Mouse (Mus musculus) heart, adult 2 months (tissue): ENCODE results near the gene Aagab. TPM values are rescaled to one million over a fixed set of nuclear protein-coding genes. Genes with fewer than 3 reads are reported as not detected.

Experiments
- DNase-seq, 2 experiments: peaks; one replicate each; pipeline ENCODE4 v3.0.0; 2021
- H3K27ac ChIP-seq: fragments of 200-600 bp; 2 replicates; pipeline ENCODE4 v1.8.1; 2022
- H3K27me3 ChIP-seq: fragments of 200-500 bp; 2 replicates; pipeline ENCODE4 v1.6.1; 2012; ENCODE audit warnings: mild to moderate bottlenecking, low read length, inconsistent platforms, mixed read lengths; ENCODE audit not compliant: control insufficient read depth, insufficient read depth
- H3K36me3 ChIP-seq: fragments of 200-500 bp; 2 replicates; pipeline ENCODE4 v1.6.1; 2012; ENCODE audit warnings: low read length, inconsistent platforms; ENCODE audit not compliant: control insufficient read depth, insufficient read depth
- H3K4me1 ChIP-seq: fragments of 200-500 bp; 2 replicates; pipeline ENCODE4 v1.6.1; 2011; ENCODE audit warnings: low read length; ENCODE audit not compliant: control insufficient read depth, insufficient read depth
- H3K4me3 ChIP-seq: fragments of 200-600 bp; 2 replicates; pipeline ENCODE4 v1.8.1; 2022
- H3K79me2 ChIP-seq: fragments of 200-500 bp; replicated peaks from 2 replicates; pipeline ENCODE4 v1.6.1; 2012; ENCODE audit warnings: mild to moderate bottlenecking, inconsistent platforms, low read length, moderate library complexity, mixed read lengths; ENCODE audit not compliant: control insufficient read depth, insufficient read depth
- H3K9ac ChIP-seq: fragments of 200-500 bp; 2 replicates; pipeline ENCODE4 v1.6.1; 2012; ENCODE audit warnings: low read depth, mild to moderate bottlenecking, control low read depth, inconsistent platforms, low read length, mixed read lengths
- CTCF ChIP-seq: fragments of 200-600 bp; IDR thresholded peaks from 2 replicates; pipeline ENCODE4 v1.8.1; 2022; ENCODE audit warnings: antibody characterized with exemption, mild to moderate bottlenecking, moderate library complexity
- EP300 ChIP-seq: fragments of 200-500 bp; IDR thresholded peaks from 2 replicates; pipeline ENCODE4 v1.6.1; 2011; ENCODE audit warnings: low read depth, low read length, control low read depth; ENCODE audit not compliant: insufficient read depth
- POLR2A ChIP-seq: fragments of 200-500 bp; IDR thresholded peaks from 2 replicates; pipeline ENCODE4 v1.6.1; 2011; ENCODE audit warnings: mild to moderate bottlenecking, low read depth, low read length, control low read depth; ENCODE audit not compliant: insufficient read depth
- WGBS: fragments of 180-500 bp; shearing (Covaris S2); methylation state at CpG from one replicate; pipeline ENCODE4 v1.1.7; 2018; 5-methylcytosine and 5-hydroxymethylcytosine counted together
- intact Hi-C: fragments of 180-260 bp; cut with DNase I; formaldehyde crosslinking; loops from one replicate; pipeline ENCODE4 v1.15.1; 2025
- polyA plus RNA-seq: library from polyadenylated mRNA; depleted of rRNA; stranded (reverse); fragments of >200 nt; gene quantifications from 2 replicates; pipeline ENCODE4 v1.2.3, GENCODE M21; 2012
- total RNA-seq, 2 experiments: library from RNA; stranded (reverse); gene quantifications; 2 replicates each; pipeline ENCODE4 v1.2.3; 2021

The Aagab gene
- total and polyA plus RNA-seq, 3 experiments: 6.8 to 19.2 (median 17.0) TPM

DNA sequence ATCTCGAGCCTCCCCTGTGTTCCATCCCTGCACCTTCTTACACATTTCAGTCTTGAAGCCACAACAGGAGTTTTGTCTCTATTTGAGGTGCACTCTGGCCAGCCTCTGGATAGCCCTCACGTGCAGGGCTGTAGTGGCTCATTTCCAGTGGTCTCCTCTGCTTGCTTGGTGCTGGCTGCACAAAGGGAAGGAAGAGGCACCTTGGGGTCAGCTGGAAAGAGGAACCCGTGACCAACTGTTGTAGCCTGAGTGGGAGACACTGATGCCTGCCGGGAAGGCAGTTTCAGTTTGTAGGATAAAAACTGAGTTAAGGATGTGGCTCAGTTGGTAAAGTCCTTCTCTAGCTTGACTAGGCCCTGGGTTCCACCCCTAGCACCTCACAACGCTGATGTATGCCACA, 9.5 kb downstream of the Aagab start:
- no peak overlapping the region for H3K27ac ChIP-seq
- no peaks in the 10 kb centered on the region for H3K36me3 ChIP-seq
- WGBS: 44% methylated on average over 5 of the region's 5 CpGs
- intact Hi-C loops: loop anchor here (5.0 kb wide), 1 partner anchor 475 kb away; no protein-coding TSS in a partner anchor
- H3K4me3 ChIP-seq: no peak overlapping the region
- DNase-seq: peak in 1 of 2 experiments; percentile 26
- peaks cover 5% of the 10 kb centered on the region for H3K79me2 ChIP-seq
- no peak overlapping the region for H3K9ac ChIP-seq
- H3K27me3 ChIP-seq: no peaks in the 10 kb centered on the region
- TF ChIP-seq CTCF (no peak), POLR2A (no peak), EP300 (no peak)
- peaks cover 8% of the 10 kb centered on the region for H3K4me1 ChIP-seq

DNA sequence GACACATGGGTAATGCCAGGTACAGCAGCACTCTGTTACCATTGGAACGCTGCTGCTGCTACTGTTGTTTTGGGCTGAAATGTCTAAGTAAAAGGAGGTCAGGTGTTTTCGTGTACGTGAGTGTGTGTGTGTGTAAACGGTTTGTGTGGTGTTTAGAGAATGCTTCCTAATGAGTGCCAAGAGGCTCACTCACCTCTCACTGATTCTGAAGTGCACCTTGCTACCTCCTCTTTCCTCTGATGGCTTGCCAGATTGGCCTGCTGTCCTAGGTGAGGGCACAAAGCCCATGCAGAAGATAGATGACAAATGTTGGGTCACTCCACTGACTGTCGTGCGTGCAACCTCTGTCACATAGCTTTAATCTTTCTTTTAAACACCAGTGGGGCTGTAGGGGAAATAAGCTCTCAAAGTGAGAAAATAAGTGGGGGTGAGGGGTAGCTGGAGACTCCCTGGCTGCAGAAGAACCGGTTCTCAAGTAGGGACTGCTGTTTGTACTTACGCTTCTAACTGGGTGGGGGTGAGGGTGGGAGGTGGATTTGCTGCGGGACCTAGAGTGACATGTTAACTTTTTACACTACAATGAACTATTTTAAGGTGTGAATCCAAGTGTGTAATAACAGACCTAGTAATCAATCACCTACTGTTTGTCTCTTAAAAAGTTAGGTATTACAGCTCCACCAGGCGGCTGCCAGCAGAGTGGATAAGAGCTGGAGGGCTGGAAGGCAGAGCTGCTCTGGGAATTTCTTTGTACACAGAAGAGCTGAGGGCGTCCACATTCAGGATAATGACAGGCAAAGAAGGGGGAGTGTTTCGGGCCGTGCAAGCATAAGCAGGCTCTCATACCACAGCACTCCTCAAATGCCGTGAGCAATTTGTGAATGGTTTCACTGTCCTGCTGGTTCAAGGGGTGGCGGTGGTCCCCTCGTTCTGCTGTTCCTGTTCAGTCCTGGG, 10.4 kb downstream of the Aagab start:
- peak in 1 of 2 experiments; percentile 12 for DNase-seq
- H3K4me3 ChIP-seq: no peak overlapping the region
- peaks cover 5% of the 10 kb centered on the region for H3K79me2 ChIP-seq
- no peaks in the 10 kb centered on the region for H3K36me3 ChIP-seq
- no peak overlapping the region for H3K9ac ChIP-seq
- TF ChIP-seq CTCF (peak; percentile 52), POLR2A (no peak), EP300 (no peak)
- no peaks in the 10 kb centered on the region for H3K27me3 ChIP-seq
- intact Hi-C loops: loop anchor here (5.0 kb wide), 1 partner anchor 476 kb away; no protein-coding TSS in a partner anchor
- 67% methylated on average over 16 of the region's 16 CpGs for WGBS
- no peak overlapping the region for H3K27ac ChIP-seq
- peaks cover 8% of the 10 kb centered on the region for H3K4me1 ChIP-seq

DNA sequence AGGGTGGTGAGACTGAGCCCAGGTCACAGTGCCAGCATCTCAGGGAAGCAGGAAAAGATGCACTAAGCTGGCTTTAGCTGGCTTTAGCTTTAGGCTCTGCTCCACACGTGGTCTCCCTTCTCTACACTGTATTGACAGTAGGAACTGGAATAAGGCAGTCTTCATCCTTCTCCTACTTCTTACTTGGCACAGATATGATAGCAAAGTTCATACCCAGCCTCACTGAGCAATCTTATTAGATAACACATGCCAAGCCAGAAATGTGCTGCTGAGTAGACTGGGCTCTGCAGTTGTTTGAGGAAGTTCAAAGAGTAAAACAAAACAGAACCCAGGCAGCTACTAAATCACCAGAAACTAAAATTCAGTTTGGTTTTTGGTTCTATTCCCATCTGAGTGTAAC, 11.1 kb downstream of the Aagab start:
- Histone ChIP-seq H3K4me3 (no peak overlapping the region), H3K27ac (no peak overlapping the region), H3K9ac (no peak overlapping the region), H3K27me3 (no peaks in the 10 kb centered on the region), H3K79me2 (peaks cover 5% of the 10 kb centered on the region), H3K4me1 (peaks cover 8% of the 10 kb centered on the region), H3K36me3 (no peaks in the 10 kb centered on the region)
- WGBS: 28% methylated on average over 1 of the region's 1 CpGs
- no peak for DNase-seq
- intact Hi-C loops: loop anchor here (5.0 kb wide), 1 partner anchor 476 kb away; no protein-coding TSS in a partner anchor
- TF ChIP-seq CTCF: no peak

DNA sequence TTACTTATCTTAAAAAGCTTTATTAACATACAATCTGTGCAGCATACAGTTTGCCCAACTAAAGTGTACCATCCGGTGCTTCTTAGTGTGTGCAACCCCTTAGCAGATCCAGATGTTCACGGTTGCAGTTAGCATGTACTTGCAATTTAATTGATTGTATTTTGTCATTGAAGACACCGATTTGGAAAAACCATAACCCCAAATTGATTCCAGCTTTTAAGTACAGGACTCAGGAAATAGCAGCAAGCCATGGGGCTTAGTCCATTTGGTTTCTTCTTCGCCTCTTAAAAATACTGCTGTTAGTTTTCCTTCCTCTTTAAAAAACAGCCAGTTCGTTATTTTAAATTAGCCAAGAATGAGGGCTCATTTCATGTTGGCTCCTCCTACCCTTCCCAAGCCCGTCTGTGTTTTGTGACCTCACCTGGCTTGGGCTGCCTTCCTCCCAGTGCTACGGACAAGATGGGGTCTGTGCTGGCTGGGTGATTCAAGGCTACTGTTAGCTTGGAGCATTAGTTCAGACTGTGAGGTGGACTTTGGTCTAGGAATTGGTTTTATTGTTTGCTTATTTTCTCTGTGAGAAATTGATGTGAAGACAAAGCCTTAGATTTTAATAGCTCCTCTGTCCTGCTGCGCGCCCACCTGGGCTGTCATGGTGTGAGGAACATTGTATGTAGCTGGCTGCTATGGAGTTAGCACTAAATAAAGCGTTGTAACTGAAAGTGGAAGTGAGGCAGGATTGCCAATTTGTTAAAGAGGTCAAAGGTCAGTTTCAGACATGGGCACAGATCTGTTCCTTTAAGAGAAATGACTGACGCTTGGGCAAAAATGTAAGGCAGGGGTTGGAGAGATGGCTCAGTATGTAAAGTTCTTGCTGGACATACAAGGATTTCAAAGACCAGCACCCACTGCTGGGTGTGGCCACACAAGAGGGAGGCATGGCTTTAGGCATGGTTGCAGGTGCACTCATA, 11.8 kb downstream of the Aagab start:
- TF ChIP-seq EP300: no peak
- H3K4me1 ChIP-seq: peaks cover 8% of the 10 kb centered on the region
- DNase-seq: no peak
- H3K4me3 ChIP-seq: no peak overlapping the region
- H3K36me3 ChIP-seq: no peaks in the 10 kb centered on the region
- H3K9ac ChIP-seq: no peak overlapping the region
- peaks cover 5% of the 10 kb centered on the region for H3K79me2 ChIP-seq
- H3K27me3 ChIP-seq: no peaks in the 10 kb centered on the region
- H3K27ac ChIP-seq: no peak overlapping the region
- 82% methylated on average over 11 of the region's 11 CpGs for WGBS
- intact Hi-C loops: loop anchor here (5.0 kb wide), 1 partner anchor 477 kb away; no protein-coding TSS in a partner anchor

DNA sequence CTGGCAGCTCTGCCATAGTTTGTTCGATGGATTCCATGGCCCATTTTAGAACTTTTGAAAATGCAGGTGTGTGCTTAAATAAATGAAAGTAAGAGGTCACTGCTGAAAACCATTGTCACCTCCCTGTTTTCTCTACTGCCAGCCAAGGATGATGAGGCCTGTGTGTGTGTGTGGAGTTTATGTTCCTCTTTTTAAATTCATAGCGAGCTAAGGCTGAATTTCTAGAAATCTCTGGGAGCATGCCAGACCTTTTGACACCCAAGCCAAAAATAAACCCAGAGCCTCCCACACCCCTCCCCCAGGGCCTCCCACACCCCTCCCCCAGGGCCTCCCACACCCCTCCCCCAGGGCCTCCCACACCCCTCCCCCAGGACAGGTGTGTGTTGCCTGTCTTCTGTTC, 15.5 kb downstream of the Aagab start:
- H3K36me3 ChIP-seq: no peaks in the 10 kb centered on the region
- intact Hi-C loops: no loop called here
- H3K4me3 ChIP-seq: no peak overlapping the region
- no peaks in the 10 kb centered on the region for H3K27me3 ChIP-seq
- peaks cover 4% of the 10 kb centered on the region; the same call in 1 of the 2 replicates for H3K4me1 ChIP-seq
- TF ChIP-seq POLR2A: no peak
- no peak for TF ChIP-seq CTCF
- TF ChIP-seq EP300: no peak
- 79% methylated on average over 2 of the region's 2 CpGs for WGBS
- H3K9ac ChIP-seq: no peak overlapping the region
- H3K27ac ChIP-seq: no peak overlapping the region
- H3K79me2 ChIP-seq: peaks cover 3% of the 10 kb centered on the region
- no peak for DNase-seq
